Mouse (Mus musculus) ES-E14 (cell line): ENCODE results near the gene Nbl1.

ENCODE experiments used
- MAFK ChIP-seq: IDR thresholded peaks from 2 replicates; pipeline ENCODE4 v1.6.1; 2014; ENCODE audit warnings: mild to moderate bottlenecking, low read depth, low read length, inconsistent platforms; ENCODE audit not compliant: insufficient read depth
- ZC3H11A ChIP-seq: IDR thresholded peaks from 2 replicates; pipeline ENCODE4 v1.6.1; 2012; ENCODE audit warnings: low read depth, mild to moderate bottlenecking, inconsistent platforms, low read length, borderline replicate concordance
- ZNF384 ChIP-seq: IDR thresholded peaks from 2 replicates; pipeline ENCODE4 v1.6.1; 2012; ENCODE audit warnings: low read depth, low read length, inconsistent platforms

- TF ChIP-seq ZNF384: no peak
- no peak for TF ChIP-seq MAFK
- no peak for TF ChIP-seq ZC3H11A
Measured at GRCm38 (mm10) chr4:139124940-139125339, 32.1 kb upstream of the Nbl1 start.
